Comparison of ENCODE assay signal across 13 mouse cellular contexts in genomic region chr5:69844809-69845208, GRCm38 (mm10).
"Had no signal": no experiment of that assay in that cellular context is flagged by ENCODE, and none has a peak within 500 bp of the region (broad histone marks: within the 10 kb centered on the region; RNA-seq: fewer than 3 reads in every experiment).

No protein-coding gene starts in this region.

- H3K4me2 ChIP-seq: limb, embryonic 15.5 days; liver, embryonic 12.5 days; lung, embryonic 14.5 days; midbrain, embryonic 11.5 days; midbrain, embryonic 15.5 days; neural tube, embryonic 12.5 days had no signal

- H3K27me3 ChIP-seq: limb, embryonic 15.5 days; liver, embryonic 12.5 days; megakaryocyte, embryonic 14.5 days; midbrain, embryonic 15.5 days; neural tube, embryonic 12.5 days had no signal

- H3K4me3 ChIP-seq: limb, embryonic 15.5 days; liver, embryonic 12.5 days; megakaryocyte, embryonic 14.5 days; midbrain, embryonic 15.5 days; neural tube, embryonic 12.5 days had no signal

- H3K9ac ChIP-seq: limb, embryonic 15.5 days; liver, embryonic 12.5 days; lung, embryonic 14.5 days; midbrain, embryonic 15.5 days; neural tube, embryonic 12.5 days had no signal

- H3K4me1 ChIP-seq: limb, embryonic 15.5 days; liver, embryonic 12.5 days; megakaryocyte, embryonic 14.5 days; midbrain, embryonic 15.5 days; neural tube, embryonic 12.5 days had no signal

- ATAC-seq: liver, embryonic 12.5 days; midbrain, embryonic 15.5 days had no signal

- H3K27ac ChIP-seq: limb, embryonic 15.5 days; liver, embryonic 12.5 days; midbrain, embryonic 15.5 days; neural tube, embryonic 12.5 days had no signal

- H3K9me3 ChIP-seq: limb, embryonic 15.5 days; liver, embryonic 12.5 days; midbrain, embryonic 15.5 days; neural tube, embryonic 12.5 days had no signal

- H3K36me3 ChIP-seq: limb, embryonic 15.5 days; liver, embryonic 12.5 days; midbrain, embryonic 15.5 days; neural tube, embryonic 12.5 days had no signal

- DNase-seq: kidney, postnatal 10 days; layer of hippocampus, postnatal 36 days; lung, embryonic 14.5 days; lung, postnatal 10 days; lung, postnatal 4 days; thymus, adult 18-20 months; thymus, postnatal 14 days had no signal
